Mouse (Mus musculus): ENCODE data around the gene Shisa9.

The Shisa9 gene

GRCm38 (mm10) chr16:12076270-12076669 is 92.4 kb downstream of the Shisa9 start:
- peak; percentile 43 for DNase-seq

GRCm38 (mm10) chr16:12076700-12077099 is 92.8 kb downstream of the Shisa9 start:
- no peak for DNase-seq

GRCm38 (mm10) chr16:12083082-12083481 is 99.2 kb downstream of the Shisa9 start:
- DNase-seq = no peak

- DNase-seq = no peak
Observed at GRCm38 (mm10) chr16:12090604-12091235, 106.8 kb downstream of the Shisa9 start.

- DNase-seq = no peak
Observed at GRCm38 (mm10) chr16:12093253-12093652, 109.3 kb downstream of the Shisa9 start.

GRCm38 (mm10) chr16:12094784-12095315 is 110.9 kb downstream of the Shisa9 start:
- no peak for DNase-seq

- no peak for DNase-seq
Observed at GRCm38 (mm10) chr16:12095365-12095764, 111.5 kb downstream of the Shisa9 start.

GRCm38 (mm10) chr16:12108436-12108835 is 124.5 kb downstream of the Shisa9 start:
- no peak for DNase-seq

GRCm38 (mm10) chr16:12110851-12111437 is 127.0 kb downstream of the Shisa9 start:
- no peak for DNase-seq

GRCm38 (mm10) chr16:12114396-12114795 is 130.5 kb downstream of the Shisa9 start:
- peak; percentile 15 for DNase-seq

GRCm38 (mm10) chr16:12115040-12115856 is 131.3 kb downstream of the Shisa9 start:
- no peak for DNase-seq

- DNase-seq = no peak
Observed at GRCm38 (mm10) chr16:12116926-12117325, 133.0 kb downstream of the Shisa9 start.

- DNase-seq = no peak
Observed at GRCm38 (mm10) chr16:12119463-12119862, 135.6 kb downstream of the Shisa9 start.

- no peak for DNase-seq
Observed at GRCm38 (mm10) chr16:12129782-12130181, 145.9 kb downstream of the Shisa9 start.

GRCm38 (mm10) chr16:12146666-12147065 is 162.8 kb downstream of the Shisa9 start:
- DNase-seq = peak; percentile 43

GRCm38 (mm10) chr16:12151986-12152385 is 168.1 kb downstream of the Shisa9 start:
- DNase-seq = no peak

- peak; percentile 13 for DNase-seq
Observed at GRCm38 (mm10) chr16:12154476-12154875, 170.6 kb downstream of the Shisa9 start.

- DNase-seq = no peak
Observed at GRCm38 (mm10) chr16:12173482-12174041, 189.6 kb downstream of the Shisa9 start.

- DNase-seq = no peak
Observed at GRCm38 (mm10) chr16:12178031-12178430, 194.1 kb downstream of the Shisa9 start.

GRCm38 (mm10) chr16:12189739-12190138 is 205.8 kb downstream of the Shisa9 start:
- DNase-seq = no peak

GRCm38 (mm10) chr16:12196841-12197240 is 212.9 kb downstream of the Shisa9 start:
- DNase-seq = no peak

- peak; percentile 13 for DNase-seq
Observed at GRCm38 (mm10) chr16:12197611-12198010, 213.7 kb downstream of the Shisa9 start.

GRCm38 (mm10) chr16:12201216-12201615 is 217.3 kb downstream of the Shisa9 start:
- peak; percentile 44 for DNase-seq

Data from kidney, postnatal 10 days (tissue).